Mouse (Mus musculus) heart, postnatal 0 days (tissue): ENCODE measurements around the gene Eef1e1.

Experiments used
- CTCF ChIP-seq: IDR thresholded peaks from 2 replicates; pipeline ENCODE4 v1.5.1; 2016; ENCODE audit warnings: antibody characterized with exemption, control low read depth, low read depth
- EP300 ChIP-seq: IDR thresholded peaks from 2 replicates; pipeline ENCODE4 v1.6.1; 2016; ENCODE audit warnings: antibody characterized with exemption, low read depth

GRCm38 (mm10) chr13:38658528-38659280 lies at the start of gene Eef1e1:
- TF ChIP-seq CTCF (peak; percentile 63), EP300 (no peak)
